Mouse (Mus musculus): Measurements from ENCODE around the gene Rnf44.
A peak's percentile ranks its signal among the peaks of the same experiment; 100 is the strongest.

The Rnf44 gene

DNA sequence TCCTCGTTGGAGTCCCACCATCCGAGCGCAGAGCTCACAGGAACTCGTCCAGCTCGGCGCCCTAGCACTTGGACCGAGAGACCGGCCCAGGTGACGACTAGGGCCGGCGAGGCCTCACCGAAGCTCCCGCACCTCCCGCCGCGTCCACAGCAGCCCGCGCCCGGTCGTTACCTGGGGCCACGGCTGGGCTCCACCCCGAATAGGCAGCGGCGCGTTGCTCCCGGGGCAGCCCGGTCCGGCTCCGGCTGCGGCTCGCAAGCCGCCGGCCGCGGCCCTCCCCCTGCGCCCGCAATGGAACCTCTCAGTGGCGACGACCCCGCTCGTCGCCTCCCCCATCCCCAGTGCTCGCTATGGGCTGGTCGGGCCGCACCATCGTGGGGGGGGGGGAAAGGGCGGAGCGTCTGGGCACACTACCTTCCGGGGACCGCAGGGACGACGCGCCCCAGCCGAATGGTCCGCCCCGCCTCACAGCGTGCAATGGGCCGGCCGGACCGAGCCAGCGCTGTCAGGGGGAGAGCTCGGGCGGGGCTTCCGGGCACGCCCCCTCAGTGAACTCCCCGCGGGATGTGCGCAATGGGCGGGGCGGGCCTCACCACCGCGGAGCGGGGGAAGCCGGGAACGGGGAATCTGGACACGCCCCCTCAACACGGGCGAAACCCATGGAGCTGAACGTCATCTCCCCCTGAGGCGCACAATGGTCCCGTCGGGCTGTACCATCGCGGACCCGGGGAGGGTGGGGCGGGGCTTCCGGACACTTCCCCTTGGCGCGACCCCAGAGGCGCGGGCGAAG lies at the start of gene Rnf44:
TSS of gene Rnf44 (minus strand) at position 350 of the 790 bp plus-strand sequence.
- DNase-seq = peak; percentile 100

DNA sequence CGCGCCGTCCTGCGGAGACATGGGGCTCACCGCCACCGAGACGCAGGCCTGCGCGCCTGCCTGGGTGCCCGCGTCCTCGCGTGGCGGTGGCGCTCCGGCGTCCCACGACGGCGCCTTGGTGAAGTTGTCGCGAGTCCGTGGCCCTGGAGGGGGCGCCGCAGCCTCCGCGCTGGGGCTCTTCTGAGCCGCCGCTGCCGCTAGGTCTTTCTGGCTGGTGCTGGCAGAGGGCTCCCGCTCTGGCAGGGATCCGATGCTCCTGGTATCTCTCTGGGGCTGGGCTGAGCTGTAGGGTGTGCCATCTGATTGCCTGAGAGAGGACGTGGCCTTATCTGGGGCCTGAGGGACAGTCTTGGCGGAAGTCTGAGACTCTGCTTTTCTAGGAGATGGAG lies 44.5 kb upstream of the Rnf44 start:
- DNase-seq = peak; percentile 73

DNA sequence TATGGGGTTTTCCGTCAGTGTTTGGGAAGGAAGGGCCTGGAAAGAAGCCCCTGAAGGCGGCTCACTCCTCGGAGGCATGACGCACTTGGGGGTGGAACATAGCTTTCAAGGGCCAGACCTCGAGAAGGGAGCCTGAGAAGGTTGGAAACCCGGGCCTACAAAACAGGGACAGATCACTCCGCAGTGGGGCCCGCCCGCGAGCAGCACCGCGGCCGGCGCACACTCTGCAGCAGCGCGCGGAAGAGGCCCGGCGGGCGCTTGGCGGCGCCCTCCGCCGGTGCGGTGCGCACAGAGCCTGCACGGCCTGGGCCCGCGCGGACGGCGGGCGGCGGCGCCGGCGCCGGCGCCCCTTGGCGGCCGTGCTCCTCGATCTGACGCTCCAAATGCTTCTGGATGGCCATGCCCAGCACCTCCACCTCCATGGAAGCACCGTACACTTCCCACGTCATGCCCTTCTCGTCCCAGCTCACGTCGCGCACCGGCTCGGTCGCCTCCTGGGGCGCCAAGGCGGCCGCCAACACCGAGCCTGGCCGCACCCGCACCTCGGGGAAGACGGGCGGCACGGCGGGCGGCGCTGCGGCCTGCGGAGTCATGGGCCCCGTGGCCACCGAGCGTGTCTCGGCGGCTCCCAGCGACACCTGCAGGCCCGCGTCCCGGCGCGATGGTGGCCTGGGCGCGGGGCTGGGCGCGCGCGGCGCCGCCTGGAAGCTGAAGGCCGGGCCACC lies 43.9 kb upstream of the Rnf44 start:
- peak; percentile 63 for DNase-seq

DNA sequence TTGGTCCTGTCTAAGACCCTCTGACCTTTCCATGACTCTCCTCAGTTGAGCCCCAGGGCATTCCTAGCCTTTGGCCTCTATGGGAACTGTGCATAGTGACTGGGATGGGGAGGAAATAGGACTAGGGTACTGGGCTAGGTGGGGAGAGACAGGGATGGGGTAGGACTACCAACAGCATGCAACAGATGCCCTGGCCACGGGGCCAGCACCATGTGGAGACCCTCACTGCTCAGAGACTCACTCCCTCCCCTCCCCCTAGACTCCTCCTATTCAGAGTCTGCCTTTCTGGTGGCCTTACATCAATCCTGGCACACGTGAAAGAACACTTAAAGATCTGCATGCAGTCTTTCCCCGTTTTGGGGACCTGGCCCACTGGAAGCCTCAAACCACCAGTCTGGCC lies 43.2 kb upstream of the Rnf44 start:
- peak; percentile 45 for DNase-seq

DNA sequence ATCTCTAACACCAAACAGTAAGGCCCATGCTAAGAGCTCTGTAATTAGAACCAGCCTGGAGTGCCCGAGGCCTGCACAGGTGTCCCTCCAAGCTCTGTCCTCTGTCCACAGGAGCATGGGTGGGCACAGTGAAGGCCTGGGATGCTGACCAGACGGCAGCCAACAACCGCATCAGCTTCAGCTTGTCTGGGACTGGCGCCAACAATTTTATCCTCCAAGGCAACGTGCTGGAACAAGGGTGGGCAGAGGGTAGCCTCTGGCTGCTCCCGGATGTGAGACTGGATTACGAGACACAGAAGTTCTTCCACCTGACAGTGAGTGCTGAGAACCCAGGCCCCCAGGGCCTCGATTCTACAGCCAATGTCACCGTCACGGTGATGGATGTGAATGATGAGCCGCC lies 32.4 kb upstream of the Rnf44 start:
- no peak for DNase-seq

DNA sequence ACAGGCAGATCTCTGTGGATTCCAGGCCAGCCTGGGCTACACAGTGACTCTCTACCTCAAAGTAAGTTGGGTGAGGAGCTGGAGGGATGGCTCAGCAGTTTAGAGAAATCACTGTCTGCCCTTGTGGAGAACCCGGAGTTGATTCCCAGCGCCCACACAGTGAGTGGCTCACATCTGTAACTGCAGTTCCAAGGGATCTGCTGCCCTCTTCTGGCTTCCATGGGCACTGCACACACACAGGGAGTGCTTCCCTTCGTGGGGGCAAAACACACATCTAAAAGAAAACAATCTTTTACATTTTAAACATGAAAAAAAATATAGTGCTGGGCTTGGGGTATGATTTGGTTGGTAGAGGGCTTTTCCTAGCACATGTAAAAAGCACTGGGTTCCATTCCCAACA lies 29.4 kb upstream of the Rnf44 start:
- DNase-seq = no peak

DNA sequence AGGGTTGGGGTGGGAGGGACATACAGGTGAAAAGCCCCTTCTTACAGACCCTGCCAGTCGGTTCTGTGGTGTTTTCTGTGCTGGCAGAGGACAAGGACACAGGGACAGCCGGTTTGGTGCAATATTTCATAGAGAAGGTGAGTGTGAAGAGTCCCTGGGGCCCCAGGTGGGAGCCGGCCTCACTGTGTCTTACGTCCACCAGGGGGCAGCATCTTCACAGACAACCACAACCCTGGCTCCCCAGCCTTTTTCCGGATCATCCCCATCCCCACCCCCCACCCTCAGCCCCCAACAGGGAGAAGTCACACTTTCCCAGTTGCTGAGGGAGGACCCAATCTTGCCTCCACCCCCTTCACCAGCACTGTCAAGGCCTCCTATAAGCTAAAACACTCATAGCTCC lies 23.2 kb upstream of the Rnf44 start:
- DNase-seq = peak; percentile 61

DNA sequence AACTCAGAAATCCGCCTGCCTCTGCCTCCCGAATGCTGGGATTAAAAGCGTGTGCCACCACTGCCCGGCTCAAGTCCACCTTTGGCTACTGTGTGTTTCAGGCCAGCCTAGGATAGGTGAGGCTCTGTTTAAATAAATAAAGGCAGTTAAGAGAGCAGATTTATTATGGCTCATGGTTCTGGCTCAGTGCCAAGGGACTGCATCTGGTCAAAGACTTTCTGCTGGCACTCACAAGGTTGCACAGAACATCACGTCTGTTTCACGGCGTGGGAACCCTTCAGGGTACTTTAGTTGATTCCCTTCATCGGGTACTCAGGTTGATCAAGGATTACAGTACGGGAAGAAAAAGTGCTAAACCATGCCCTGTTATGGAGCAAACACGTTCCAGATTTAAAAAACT lies 21.3 kb upstream of the Rnf44 start:
- no peak for DNase-seq

DNA sequence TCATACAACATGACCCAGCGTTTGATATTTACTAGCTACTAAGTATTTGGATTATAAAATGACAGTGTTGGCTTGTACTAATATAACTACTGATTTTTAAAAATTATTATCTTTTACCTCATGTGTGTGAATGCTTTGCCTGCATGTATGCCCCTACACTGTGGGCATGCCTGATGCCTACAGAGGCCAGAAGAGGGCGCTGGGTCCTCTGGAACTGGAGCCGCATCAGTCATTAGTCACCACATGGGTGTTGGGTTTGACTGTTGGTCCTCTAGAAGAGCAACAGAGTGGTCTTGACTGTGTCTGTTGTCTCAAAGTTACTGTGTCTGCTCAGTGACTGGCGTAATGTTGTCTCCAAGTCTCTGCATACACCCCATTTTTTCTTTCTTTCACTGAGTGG lies 20.7 kb upstream of the Rnf44 start:
- no peak for DNase-seq

DNA sequence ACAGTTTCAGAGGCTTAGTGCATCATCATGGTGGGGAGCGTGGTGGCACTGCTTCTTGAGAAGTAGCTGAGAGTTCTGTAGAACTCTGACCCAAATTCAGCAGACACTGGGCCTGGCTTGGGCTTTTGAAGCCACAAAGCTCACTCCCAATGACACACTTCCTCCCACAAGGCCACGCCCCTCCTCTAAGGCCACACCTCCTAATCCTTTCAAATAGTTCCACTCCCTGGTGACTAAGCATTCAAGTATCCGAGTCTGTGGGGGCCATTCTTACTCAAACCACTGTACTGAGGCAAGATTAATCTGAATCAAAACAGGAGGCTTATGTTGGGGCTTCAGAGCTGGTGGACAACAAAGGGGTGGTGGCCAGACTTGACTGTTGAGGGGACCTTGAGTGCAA lies 17.2 kb upstream of the Rnf44 start:
- no peak for DNase-seq

DNA sequence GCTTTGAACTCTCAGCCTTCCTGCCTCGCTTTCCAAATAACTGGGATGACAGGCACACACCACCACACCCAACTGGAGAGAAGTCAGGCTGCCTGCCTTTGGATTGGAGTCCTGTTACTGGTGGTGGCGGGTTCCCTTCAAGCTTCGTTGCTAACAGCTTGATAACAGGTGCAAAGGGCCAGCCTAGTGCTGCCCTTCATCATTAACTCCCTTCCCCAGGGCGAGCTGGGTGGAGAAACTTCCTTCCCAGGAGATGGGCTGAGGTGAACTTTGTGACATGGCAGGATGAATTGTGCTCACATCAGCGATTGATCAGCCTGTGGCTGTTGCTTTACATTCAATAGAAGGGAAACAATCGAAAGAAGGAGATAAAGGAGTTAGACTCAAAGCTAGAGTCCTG lies 11.2 kb upstream of the Rnf44 start:
- DNase-seq = no peak

DNA sequence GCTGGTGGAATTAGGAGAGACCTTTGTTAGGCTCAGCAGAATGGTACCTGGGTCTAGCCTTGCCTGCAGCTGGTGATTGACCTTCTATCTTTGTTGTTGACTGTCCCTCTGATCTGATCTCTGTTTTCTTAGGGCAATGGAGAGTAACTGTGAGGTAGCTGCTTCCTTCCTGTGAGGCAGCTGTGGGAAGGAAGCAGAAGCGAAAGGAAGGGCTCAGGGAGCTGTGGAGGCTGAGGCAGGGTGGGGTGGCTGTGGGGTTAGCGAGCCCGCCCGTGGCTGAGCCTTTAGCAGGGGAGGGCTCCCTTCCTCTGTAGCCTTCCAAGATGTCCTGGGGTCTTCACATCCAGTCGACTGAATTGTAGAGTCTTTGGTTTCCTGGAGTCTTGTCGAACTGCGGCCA lies 8.8 kb upstream of the Rnf44 start:
- no peak for DNase-seq

DNA sequence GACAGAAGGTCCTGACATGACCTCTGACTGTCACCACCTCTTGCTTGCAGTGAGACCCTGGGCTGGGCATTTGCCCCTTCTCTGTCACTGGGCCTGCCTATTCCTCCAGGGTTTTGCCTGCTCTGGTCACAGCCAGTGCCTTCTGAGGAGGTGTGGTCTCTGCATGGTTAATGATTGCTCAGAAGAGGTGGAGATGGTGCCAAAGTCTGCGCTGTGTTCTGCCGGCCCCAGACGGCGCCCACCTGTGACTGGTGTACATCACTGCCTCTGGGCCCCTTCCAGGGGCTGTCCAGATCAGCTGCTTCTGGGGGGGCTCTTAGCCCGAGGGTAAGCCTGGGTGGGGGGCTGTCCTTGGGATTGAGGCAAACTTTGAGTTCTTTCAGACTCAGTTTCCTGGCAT lies 7.5 kb upstream of the Rnf44 start, which contains the start of gene Cdhr2:
TSS of gene Cdhr2 (plus strand) at position 219 of the 400 bp plus-strand sequence.
- DNase-seq = no peak

DNA sequence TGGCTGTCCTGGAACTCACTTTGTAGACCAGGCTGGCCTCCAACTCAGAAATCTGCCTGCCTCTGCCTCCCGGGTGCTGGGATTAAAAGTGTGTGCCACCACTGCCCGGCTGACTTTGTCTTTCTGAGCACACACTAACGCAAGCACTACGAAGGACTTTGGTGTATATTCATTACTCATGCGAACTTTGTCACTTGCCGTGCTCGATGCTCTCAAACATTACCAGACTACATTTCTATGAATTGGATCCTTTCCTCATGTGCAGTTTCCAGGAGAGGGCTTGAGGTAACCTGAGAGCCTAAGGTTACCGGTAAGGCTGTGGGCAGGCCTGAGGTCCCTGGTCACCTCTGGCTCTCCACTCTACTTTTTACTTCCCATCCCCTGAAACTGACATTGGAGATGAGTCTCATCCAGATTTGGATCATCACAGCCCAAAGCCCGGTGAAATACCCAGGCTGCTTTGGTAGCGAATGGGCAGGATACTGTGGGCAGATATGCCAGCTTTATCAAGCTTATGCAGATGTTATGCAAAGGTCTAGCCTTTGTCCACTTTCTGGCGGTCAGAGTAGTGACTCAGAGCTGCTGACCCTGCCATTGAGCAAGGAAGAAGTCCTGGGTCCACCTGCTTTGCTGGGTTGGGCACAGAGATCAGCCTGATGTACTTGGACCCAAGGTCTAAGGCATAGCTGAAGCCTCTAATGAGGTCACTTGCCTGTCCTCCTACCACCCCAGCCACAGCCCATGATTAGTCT lies 1.9 kb upstream of the Rnf44 start:
- DNase-seq = peak; percentile 46

DNA sequence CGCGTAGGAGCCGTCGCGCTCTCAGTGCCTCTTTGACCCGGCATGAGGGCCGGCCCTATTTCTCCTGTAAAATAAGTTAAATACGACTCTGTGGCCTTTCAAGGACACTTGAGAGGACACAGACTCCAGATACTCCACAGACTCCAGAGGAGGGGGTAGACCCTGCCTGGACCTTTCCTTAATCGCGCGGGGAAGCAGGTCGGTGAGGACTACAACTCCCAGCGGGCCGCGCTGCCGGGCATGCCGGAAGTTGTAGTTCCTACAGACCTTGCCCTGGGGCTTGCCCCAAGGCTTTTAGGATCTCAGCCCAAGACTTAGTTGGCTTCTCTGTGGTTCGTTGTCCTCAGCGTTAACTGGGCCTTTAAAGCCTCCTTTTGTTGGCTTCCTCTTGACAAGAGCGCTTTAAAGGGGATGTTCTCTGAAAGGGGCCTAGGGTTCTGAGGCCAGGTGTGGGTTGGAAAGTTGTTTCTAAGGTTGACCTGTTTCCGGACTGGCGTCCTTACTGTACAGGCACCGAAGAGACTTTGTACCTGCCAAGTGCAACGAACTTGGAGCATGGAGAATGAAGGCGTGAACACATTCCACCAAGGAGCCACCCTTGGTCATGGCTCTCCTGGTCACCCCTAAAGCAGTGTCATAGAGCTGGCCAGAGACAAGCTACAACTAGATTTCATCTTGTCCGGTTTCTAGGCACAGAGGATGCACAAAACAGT lies 797 bp upstream of the Rnf44 start:
- DNase-seq = peak; percentile 92

DNA sequence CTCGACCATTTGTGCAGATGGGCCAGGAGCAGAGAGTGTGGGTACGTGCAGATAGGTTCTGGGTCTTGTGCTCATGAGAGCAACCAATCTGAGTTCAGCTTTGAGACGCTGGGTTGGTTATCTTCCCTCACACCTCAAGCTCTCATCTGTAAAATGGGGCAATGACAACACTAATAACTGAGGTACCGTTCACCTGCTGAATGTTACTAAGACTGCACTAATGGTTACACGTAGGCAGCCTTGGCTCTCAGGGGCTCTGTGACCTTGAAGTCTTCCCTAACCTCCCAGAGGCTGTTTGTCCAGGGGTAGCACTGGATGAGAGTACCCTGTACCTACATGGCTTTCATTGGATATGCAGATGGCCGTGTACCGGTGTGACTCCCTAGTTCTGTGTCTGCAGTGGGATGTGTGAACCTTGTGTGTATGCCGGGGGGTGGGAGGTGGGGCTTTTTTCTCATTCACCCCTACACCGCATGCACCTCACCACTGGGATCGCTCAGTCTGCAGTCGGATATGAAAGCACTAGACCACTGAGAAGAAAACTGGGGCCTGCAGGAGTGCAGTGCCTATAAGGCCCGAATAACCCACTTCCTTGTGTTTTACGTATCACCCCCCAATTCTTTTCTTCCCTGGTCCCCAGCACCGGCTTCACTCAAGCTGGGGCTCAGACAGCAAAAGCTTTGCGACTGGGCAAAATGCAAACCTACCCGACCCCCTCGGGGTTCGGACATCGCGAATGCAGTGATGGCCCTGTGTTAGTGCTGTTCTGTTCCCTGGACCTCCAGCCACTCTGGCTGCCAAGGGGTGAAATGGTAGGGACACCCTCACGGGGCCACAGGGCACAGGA lies 773 bp downstream of the Rnf44 start:
- DNase-seq = no peak

DNA sequence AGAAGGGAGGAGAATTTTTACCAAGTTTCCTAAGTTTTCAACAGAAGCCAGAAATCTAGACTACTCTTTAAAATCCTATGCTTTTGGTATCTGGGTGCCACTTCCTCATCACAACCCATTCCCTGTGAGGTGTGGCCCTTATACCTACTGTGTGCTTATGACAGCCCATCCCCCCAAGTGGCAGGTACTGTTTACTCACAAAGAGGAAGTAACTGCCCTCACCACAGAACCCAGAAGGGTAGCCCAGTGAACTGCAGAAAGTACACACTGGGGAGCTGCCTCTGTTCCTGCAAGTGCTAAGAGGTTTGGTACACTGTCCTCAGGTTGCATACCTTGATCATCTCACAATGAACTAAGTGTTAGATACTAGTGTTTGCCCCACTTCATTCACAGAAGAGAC lies 2.0 kb downstream of the Rnf44 start:
- DNase-seq = peak; percentile 49

DNA sequence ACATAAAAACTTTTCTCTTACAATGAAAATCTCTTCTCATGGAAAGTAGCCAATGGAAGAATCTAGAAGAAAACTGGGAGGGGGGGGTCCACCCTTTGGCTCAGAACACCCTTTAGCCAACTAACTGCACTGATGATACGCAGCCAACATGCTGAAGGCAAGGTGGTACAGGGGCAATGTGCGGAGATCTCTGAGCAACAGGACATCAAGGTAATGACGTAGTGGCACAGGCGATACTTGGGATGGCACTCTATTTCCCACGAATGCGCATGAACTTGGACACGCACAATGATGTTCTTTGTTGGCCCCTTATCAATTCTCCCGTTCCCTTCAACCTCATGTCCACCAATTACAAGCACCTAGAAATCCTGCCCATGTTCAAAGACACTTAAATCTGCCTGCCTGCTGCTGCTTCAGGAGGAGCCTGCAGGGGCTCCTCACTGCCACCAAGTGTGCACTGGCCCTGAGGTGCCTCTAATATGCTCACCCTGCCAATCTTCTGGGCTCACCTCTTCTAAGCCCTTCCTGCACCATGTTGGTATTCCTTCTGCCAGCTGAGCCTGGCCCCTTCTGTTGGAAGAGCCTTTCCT lies 3.5 kb downstream of the Rnf44 start:
- DNase-seq = peak; percentile 52

DNA sequence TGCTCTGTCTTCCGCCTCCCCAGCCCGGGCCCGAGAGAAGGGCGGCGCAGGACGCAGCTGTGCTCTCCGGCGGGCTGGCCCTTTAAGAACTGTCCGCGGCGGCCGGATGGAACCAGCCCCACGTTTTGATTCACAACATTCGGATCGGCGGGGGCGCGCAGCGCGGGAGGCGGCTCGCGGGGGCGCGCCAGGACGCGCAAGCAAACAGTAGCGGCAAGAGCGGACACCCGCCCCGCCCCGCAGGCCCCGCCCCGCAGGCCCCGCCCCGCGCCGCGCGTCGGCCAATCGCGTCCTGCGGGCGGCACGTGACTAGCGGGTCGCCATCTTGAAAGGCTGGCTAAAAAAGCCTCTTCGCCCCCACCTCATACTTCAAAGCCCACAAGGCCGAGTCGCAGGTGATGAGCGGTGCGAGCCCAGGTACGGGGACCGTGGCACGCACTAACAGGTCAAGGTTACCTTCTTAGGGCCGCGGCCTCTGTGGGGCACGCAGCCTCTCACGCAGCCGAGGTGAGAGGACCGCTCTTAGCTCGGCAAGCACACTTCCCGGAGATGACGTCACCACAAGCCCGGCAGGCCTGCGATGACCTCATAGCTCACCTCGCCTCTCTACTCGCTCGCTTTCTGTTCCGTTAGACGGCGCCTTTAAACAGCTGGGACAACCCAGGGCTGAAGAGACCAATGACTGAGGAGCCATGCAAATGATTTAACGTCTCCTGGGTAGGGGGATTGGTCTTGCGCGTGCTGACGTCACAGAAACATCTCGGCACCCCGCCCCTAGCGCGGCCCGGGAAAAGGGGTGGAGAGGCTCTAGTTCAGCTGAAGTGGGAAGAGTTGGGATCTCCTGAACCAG lies 5.9 kb downstream of the Rnf44 start:
- peak; percentile 98 for DNase-seq

DNA sequence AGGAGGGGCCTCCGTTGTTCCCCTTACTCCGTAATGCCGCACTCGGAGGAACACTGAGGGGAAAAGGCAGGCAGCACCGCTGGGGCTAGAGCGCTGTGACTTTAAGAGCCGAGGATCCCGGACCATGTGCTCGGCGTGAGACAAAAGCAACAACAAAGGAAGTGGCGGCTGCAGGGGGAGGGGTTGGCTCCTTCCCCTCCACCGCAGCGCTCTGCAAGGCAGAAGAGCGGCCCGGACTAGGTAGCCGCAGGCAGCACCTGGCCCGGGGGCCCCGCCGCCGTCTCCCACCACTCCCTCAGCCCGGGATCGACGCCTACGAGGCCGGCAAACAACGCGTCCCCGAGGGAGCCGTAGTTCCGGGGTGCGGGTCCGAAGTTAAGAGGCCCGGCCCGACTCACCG lies 6.6 kb downstream of the Rnf44 start:
- peak; percentile 78 for DNase-seq
